Mouse (Mus musculus): ENCODE results near the gene Slc7a8. TPM values are rescaled to one million over a fixed set of nuclear protein-coding genes. Genes with fewer than 3 reads are reported as not detected.

Gene Slc7a8
- total RNA-seq, 2 experiments from 2014 or later, result 33.7 to 36.5 TPM

DNA sequence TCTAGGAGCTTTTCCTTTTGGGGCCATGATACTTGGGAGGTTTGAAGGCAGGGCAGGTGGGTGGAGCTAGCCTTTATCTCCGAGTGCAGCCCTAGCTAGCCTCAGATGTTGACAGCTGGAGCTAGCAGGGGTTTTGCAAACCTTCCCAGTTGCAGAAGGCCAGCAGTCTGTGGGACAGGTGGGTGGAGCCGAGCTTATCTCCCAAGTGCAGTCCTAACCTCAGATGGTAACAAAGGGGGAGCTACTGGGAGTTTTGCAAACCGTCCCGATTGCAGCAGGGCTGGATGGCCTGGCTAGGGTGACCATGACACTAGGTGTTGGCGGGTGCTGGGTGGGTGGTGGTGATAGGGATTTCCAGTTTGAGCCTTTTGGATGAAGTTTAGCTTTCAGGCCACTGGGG is 75.9 kb downstream of the Slc7a8 start:
- no peak for DNase-seq
- intact Hi-C loops (cut with DNase I), result loop anchor here (10.0 kb wide), 1 partner anchor 299 kb away; no protein-coding TSS in a partner anchor

DNA sequence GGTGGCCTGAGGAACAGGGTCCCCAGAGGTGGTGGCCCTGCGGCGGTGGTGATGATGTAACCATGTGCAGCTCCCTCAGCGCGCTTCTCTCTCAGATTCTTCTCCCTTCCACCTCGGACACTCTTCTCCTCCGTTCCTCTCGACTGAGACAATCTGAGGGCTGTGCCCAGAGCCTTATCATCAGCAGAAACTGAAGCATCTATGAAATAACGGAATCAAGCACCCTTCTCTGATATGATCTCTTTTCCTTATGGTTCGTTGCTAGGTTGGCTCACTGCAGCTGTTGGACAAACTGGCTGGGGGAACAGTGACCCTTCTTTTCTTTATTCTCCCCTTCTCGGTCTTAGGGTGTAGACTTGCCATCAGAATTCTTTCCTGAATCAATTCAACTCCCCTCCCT is 78.5 kb downstream of the Slc7a8 start:
- DNase-seq, result no peak
- intact Hi-C loops (cut with DNase I), result loop anchor here (10.0 kb wide), 1 partner anchor 302 kb away; no protein-coding TSS in a partner anchor

DNA sequence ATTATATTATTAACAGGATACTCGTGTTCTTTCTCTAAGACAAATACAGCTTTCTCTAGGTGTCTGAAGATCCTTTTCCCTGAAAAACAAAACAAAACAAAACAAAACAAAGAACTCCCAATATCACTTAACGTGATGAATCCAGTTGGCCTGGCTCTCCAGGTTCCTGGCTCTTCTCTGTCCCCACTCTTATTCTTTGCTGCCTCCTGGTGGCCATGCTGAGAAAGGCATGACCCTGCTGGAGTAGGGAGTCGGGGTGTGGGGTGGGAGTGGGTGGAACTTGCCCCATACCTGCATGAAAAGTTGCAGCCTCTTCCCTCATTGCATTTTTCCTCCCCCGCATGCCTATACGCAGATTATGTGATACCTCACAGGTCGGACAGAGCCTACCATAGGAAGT is 80.4 kb downstream of the Slc7a8 start:
- DNase-seq, result peak; percentile 77
- intact Hi-C loops (cut with DNase I), result loop anchor here (10.0 kb wide), 1 partner anchor 304 kb away; no protein-coding TSS in a partner anchor

DNA sequence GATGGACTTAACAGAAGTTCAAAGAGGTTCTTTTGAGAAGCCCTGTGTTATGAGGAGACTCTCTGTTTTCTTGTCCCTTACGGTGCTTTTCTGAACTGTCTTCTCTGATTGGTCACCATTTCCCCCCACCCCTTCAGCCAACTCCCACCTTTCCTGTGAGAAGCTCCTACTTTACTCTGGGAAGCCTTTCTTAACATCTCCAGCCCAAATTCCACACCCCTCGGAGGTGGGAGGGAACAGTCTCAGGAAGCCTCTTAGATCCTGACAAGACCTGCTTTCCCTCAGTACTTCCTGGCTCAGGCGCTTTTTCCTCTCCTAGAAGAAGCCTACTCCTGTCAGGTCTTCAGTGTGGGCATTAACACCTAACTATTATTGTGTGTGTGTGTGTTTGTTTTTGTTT is 82.2 kb downstream of the Slc7a8 start:
- DNase-seq, result no peak
- intact Hi-C loops (cut with DNase I), result no loop called here

DNA sequence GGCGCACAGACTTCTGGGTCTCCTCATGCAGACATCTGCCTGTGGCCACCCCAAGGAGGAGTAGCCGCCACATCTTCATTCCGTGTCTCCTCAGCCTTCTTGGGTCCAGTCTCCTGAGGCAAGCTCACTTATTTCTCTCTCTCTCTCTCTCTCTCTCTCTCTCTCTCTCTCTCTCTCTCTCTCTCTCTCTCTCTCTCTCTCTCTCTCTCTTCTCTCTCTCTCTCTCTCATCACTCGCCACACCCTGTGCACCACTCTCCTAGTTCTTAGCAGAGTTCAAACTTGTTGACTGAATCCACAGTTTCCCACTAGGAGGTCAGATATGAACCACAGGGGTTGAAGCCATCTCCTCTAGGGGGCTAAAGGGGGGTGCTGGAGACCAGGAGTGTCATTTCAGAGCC is 83.0 kb downstream of the Slc7a8 start, which contains the start of gene Gm29776:
TSS of gene Gm29776 (minus strand) at position 101 of the 400 bp plus-strand sequence.
- intact Hi-C loops (cut with DNase I), result no loop called here
- DNase-seq, result no peak

DNA sequence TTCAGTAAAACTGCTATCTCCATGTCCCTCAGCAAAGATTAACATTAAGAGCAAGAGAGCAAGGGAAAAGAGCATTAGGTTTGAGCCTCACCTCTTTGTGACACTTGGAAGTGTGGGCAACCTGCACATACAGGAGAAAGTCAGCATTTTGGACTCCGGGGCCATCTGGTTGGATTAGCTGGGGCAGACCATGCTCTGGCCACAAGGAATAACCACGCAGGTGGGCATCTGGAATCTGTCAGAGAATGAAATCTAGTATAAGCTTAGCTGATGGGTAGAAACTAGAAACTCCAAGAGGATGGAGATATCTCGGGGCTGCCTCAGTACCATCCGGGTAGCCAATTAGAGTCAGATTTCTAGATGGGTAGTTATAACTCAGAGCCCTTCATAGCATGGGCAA is 85.0 kb downstream of the Slc7a8 start:
- intact Hi-C loops (cut with DNase I), result no loop called here
- no peak for DNase-seq

DNA sequence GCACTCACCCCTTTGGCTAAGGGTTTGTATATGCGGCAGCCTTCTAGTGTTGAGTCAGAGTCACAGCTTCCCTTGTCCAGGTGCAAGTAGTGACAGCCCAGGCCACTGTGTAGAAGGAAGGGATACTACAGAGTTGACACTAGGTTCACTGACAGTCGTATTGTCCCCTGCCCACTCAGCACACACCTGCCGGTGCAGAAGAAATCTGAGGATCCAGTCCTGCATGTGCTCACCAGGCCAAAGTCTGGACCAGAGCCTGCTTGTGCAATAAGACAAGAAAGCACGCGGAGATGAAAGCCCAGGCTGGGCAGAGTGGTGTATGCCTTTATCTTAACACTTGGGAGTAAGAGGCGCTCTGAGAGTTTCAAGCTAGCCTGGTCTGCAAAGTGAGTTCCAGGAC is 86.7 kb downstream of the Slc7a8 start:
- intact Hi-C loops (cut with DNase I), result no loop called here
- DNase-seq, result no peak

DNA sequence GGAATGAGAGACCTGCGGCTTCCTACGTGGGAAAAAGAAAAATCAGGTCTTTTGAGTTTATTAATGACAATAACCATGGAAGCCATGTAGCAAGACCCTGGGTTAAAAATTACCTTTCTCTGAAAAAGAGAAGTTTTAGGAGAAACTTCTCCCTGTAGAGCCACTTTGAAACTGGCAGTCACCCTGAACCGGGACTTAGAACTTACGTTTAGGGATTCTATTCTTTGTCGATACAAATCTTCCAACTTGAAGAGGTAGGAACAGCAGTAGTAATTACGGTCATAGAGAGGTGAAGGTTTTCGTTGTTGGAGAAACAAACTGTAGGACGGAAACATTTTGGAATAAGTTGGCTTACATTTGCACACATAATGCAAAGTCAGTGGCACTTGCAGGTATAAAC is 94.5 kb downstream of the Slc7a8 start:
- no peak for DNase-seq
- intact Hi-C loops (cut with DNase I), result no loop called here

DNA sequence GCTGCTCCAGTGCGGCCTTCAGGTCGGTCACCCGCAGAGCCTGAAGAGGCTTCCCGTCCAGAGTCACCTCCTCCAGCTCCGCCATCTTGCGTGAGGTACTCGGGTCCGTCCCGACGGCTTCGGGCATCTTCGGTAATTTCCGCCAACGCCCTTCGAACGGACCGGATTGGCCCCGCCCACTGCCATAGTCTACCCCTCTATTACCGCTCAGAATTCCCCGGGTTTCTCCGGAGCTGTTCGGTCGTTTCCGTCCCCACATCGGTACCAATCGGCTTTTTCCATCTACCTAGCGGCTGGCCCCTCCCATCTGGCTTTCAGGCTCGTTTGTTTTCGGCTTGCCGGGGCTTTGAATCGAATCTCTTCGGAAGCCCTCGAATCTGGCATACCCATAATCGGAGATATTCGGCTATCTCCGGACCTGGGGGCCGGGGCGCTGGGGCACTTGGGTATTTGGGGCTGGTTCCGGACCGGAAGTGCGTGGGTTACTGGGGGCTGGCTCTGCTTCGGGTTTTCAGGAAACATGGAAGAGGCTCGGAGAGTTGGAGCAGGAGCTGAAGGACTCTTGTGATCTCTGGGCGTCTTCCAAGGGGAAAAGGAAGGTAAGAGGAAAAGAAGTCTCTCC is 95.1 kb downstream of the Slc7a8 start, which contains the start of gene Acin1:
TSS of gene Acin1 (minus strand) at position 410 of the 622 bp plus-strand sequence.
- peak; percentile 100 for DNase-seq
- intact Hi-C loops (cut with DNase I), result no loop called here

DNA sequence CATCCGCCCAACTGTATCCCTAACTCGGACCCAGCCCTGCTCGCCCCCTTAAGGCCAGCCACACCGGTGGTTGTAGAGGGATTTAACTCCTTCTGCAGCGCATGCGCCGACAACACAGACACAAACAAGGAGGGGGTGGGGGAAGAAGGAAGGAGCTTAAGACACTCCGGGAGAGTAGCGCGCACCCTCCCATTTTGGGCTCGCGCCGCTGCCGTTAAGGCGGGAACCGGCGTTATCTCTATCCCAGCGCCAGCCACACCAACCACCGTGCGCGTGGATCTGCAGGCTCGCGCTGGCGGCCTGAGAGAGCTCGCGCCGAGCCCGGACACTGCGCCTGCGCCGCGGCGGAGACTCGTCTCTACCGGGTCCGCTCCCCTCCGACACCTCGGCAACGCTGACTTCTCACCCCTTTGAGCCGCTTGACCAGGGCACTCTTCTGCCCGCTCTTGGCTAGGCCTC is 95.7 kb downstream of the Slc7a8 start, which contains the start of gene 1700123O20Rik:
TSS of gene 1700123O20Rik (plus strand) at position 154 of the 459 bp plus-strand sequence.
- DNase-seq, result peak; percentile 85
- intact Hi-C loops (cut with DNase I), result no loop called here

DNA sequence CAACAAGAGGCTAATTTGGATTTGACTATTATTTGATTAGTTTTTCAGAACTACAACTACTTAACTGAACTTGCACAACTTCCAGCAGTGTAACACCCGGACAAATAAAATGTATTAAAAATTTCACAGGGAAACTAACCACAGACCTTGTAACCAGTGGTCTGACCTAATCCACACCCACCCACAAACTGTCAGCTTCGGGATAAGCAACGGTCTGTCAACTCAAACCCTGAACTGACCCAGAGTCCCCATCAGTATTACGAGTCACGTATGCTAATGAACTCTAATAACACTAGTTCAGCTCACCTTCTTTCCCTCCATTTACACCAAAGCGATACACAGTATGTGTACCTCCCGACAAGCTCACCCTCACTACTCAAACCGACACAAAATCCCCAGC is 96.3 kb downstream of the Slc7a8 start:
- no peak for DNase-seq
- intact Hi-C loops (cut with DNase I), result no loop called here

DNA sequence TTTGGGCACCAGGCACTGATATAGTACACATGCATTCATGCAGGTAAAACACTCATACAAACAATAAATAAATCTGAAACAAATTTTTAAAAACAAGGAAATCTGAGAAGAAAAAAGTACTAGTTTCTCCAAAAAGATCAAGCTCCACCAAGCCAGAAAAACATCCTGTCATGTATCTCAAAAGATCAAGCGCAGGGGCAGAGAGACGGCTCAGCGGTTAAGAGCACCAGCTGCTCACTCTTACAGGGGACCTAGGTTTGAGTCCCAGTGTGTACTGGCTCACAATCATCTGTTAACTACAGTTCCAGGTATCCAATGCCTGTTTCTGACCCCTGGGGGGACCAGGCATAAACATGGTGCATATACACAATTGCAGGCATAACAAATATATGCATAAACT is 99.3 kb downstream of the Slc7a8 start:
- intact Hi-C loops (cut with DNase I), result no loop called here
- no peak for DNase-seq

DNA sequence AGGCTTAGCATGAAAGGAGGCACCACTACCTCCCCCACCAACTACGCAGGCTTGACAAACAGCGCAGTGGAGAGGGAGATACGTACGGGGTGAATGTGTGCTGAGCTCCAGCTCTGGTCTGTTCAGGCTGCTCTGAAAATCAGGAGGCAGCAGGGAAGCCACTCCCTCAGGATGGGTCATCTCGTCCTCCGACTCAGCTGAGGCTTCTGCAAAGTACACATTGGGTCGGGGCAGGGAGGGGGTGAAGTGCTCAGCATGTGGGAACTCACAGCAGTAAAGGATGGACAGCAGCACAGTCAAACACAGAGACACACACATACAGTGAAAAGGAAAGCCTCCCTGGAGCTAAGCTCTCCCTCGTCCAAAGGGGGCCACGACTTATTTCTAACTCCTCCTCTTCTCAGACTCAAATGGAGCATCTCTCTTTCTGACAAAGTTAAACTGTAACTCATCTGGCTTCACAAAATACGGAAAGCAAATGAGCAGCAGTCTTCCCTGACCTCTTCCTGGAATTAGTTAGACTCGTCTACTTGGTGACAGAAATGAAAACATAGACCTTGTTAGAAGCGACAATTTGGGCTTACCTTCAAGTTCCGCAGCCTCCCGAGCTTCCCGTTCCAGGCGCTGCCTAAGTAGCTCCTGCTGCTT is 103.0 kb downstream of the Slc7a8 start:
- intact Hi-C loops (cut with DNase I), result no loop called here
- no peak for DNase-seq

DNA sequence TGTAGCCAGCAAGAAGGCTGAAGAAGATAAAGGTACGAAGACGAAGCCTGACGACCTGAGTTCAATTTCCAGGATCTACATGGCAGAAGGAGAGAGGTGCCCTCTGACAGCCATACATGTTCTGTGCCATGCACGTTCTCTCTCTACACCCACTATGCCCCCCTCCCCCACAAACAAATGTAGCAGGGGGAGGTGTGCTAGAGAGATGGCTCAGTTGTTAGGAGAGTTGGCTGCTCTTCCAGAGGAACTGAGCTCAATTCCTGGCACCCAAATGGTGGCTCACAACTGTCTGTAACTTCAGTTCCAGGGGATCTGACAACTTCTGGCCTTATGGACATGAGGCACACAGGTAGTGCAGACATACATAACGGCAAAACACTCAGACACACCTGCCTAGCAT is 105.5 kb downstream of the Slc7a8 start:
- no peak for DNase-seq
- intact Hi-C loops (cut with DNase I), result no loop called here

DNA sequence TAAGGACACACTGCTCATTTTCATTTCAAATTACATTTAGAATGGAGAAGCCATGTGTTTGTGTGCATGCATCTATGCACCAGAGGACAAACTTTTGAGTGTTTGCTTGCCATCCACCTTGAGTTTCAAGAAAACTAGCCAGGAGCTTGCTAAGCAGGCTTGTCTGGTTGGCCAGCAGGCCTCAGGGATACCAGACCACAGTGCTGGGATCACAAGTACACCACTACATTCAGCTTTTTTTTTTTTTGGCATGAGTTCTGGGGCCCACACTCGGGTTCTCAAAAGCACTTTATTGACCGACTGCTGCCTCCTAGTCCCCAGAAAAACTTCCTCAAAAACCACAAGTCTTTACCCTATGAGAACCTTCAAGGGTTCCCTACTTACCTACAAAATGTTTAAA is 107.4 kb downstream of the Slc7a8 start:
- no peak for DNase-seq
- intact Hi-C loops (cut with DNase I), result no loop called here

Other genes with a start within 250 kb of the Slc7a8 start
- gene Haus4, start 227.3 kb downstream of the Slc7a8 start, total RNA-seq (2021), result 1 to 10 TPM; 8.1 to 9.1 TPM
- gene Ajuba, start 204.4 kb downstream of the Slc7a8 start, total RNA-seq (2021), result 1 to 10 TPM; 4.2 TPM
- 1 to 10 TPM; 3.2 to 4.4 TPM for gene 4931414P19Rik, start 176.0 kb downstream of the Slc7a8 start, total RNA-seq (2021)
- gene Psmb5, start 163.9 kb downstream of the Slc7a8 start, total RNA-seq (2021), result 100 to 1,000 TPM; 182 to 197 TPM
- not detected for gene Psmb11, start 160.5 kb downstream of the Slc7a8 start, total RNA-seq (2021)
- gene Gm17606, start 141.0 kb downstream of the Slc7a8 start, total RNA-seq (2021), result not detected
- gene Cdh24, start 140.6 kb downstream of the Slc7a8 start, total RNA-seq (2021), result 10 to 100 TPM; 17.2 to 20.7 TPM
- 10 to 100 TPM; 27.4 to 30.2 TPM for gene 1700123O20Rik, start 95.7 kb downstream of the Slc7a8 start, total RNA-seq (2021)
- gene Acin1, start 95.0 kb downstream of the Slc7a8 start, total RNA-seq (2021), result 100 to 1,000 TPM; 273 to 279 TPM
- not detected for gene Gm29776, start 83.1 kb downstream of the Slc7a8 start, total RNA-seq (2021)
- not detected for gene Cebpe, start 69.8 kb downstream of the Slc7a8 start, total RNA-seq (2021)
- gene Rnf212b, start 32.2 kb upstream of the Slc7a8 start, total RNA-seq (2021), result not detected
- 10 to 100 TPM in 1 of 2 experiments, 1 to 10 TPM in 1; 7.9 to 17.0 TPM for gene Homez, start 89.0 kb upstream of the Slc7a8 start, total RNA-seq (2021)
- 10 to 100 TPM; 50.0 to 54.6 TPM for gene Ppp1r3e, start 95.6 kb upstream of the Slc7a8 start, total RNA-seq (2021)
- 10 to 100 TPM; 49.9 to 54.6 TPM for gene Bcl2l2, start 101.4 kb upstream of the Slc7a8 start, total RNA-seq (2021)
- not detected for gene Gm20521, start 101.5 kb upstream of the Slc7a8 start, total RNA-seq (2021)
- gene Pabpn1, start 110.6 kb upstream of the Slc7a8 start, total RNA-seq (2021), result 100 to 1,000 TPM; 325 to 354 TPM
- gene Slc22a17, start 131.2 kb upstream of the Slc7a8 start, total RNA-seq (2021), result 100 to 1,000 TPM; 345 to 405 TPM
- 10 to 100 TPM; 15.0 to 15.9 TPM for gene Efs, start 144.2 kb upstream of the Slc7a8 start, total RNA-seq (2021)
- gene Il25, start 150.7 kb upstream of the Slc7a8 start, total RNA-seq (2021), result not detected
- gene Cmtm5, start 154.3 kb upstream of the Slc7a8 start, total RNA-seq (2021), result 10 to 100 TPM in 1 of 2 experiments, 1 to 10 TPM in 1; 7.5 to 11.1 TPM
- 1 to 10 TPM; 2.7 TPM for gene Myh6, start 185.0 kb upstream of the Slc7a8 start, total RNA-seq (2021)
- not detected for gene Gm17428, start 195.0 kb upstream of the Slc7a8 start, total RNA-seq (2021)
- 1 to 10 TPM; 3.9 to 5.5 TPM for gene Myh7, start 212.7 kb upstream of the Slc7a8 start, total RNA-seq (2021)
- gene Ngdn, start 233.5 kb upstream of the Slc7a8 start, total RNA-seq (2021), result 10 to 100 TPM; 26.3 to 29.0 TPM

Measured in left cerebral cortex, postnatal 4 days (tissue).